Mouse (Mus musculus) adrenal gland, postnatal 4 days (tissue): ENCODE results near the gene Btbd35f2. TPM values are rescaled to one million over a fixed set of nuclear protein-coding genes. Genes with fewer than 3 reads are reported as not detected.
"Not testable (repeated sequence)": the region's sequence is repeated elsewhere in the genome, so short reads cannot be mapped to it uniquely, and the experiment has no call there.

ENCODE experiments used
- DNase-seq, 2 experiments: peaks; one replicate each; pipeline ENCODE4 v3.0.0; 2021 to 2022; ENCODE audit warnings: low spot score in 2 of 2, mixed read lengths in 2 of 2
- long read RNA-seq, 2 experiments: library from polyadenylated mRNA; stranded (forward); transcript quantifications; one replicate each; pipeline ENCODE4 v2.0.0; 2021
- total RNA-seq, 2 experiments: library from RNA; stranded (reverse); gene quantifications; 2 replicates each; pipeline ENCODE4 v1.2.3; 2021

Btbd35f2 gene
- total RNA-seq = not detected
- long read RNA-seq, experiment 1 = 0 reads
- long read RNA-seq, experiment 2 = 0 reads

- not testable (repeated sequence) for DNase-seq
Measured at GRCm38 (mm10) chrX:32278094-32278493, at the start of gene Btbd35f2. Gene Btbd35f2 (plus strand): TSS chrX:32278394.

Other genes starting within 250 kb of the Btbd35f2 start
- gene Btbd35f22, start 230.6 kb upstream of the Btbd35f2 start, total RNA-seq = not detected